Mouse (Mus musculus): ENCODE results near the gene Obp1b. TPM values are rescaled to one million over a fixed set of nuclear protein-coding genes. Genes with fewer than 3 reads are reported as not detected.
"Not testable (repeated sequence)": the region's sequence is repeated elsewhere in the genome, so short reads cannot be mapped to it uniquely, and the experiment has no call there.

Obp1b gene
- not detected in 2 replicates for total RNA-seq (2017)

- ATAC-seq (replicated peaks in 1 of 2; ENCODE audit: insufficient read depth in 1 of 2, low FRiP score in 2 of 2, low TSS enrichment in 1 of 2, low read depth in 1 of 2, poor library complexity in 2 of 2, severe bottlenecking in 2 of 2): not testable (repeated sequence)
Measured at GRCm38 (mm10) chrX:78186477-78186876, at the start of gene Obp1b. Gene Obp1b, plus strand, starts transcription at chrX:78186777.

GRCm38 (mm10) chrX:78202220-78202619, 15.6 kb downstream of the Obp1b start:
- not testable (repeated sequence) for ATAC-seq (replicated peaks in 1 of 2; ENCODE audit: insufficient read depth in 1 of 2, low FRiP score in 2 of 2, low TSS enrichment in 1 of 2, low read depth in 1 of 2, poor library complexity in 2 of 2, severe bottlenecking in 2 of 2)

- ATAC-seq (replicated peaks in 1 of 2; ENCODE audit: insufficient read depth in 1 of 2, low FRiP score in 2 of 2, low TSS enrichment in 1 of 2, low read depth in 1 of 2, poor library complexity in 2 of 2, severe bottlenecking in 2 of 2): no peak
Measured at GRCm38 (mm10) chrX:78202829-78203228, 16.3 kb downstream of the Obp1b start.

Other genes starting within 250 kb of the Obp1b start
- gene Obp1a, start 95.4 kb upstream of the Obp1b start, total RNA-seq (2017): not detected in 2 replicates
- gene Gm5938, start 61.3 kb upstream of the Obp1b start, total RNA-seq (2017): not detected in 2 replicates
- not detected in 2 replicates for gene Gm14743, start 59.1 kb downstream of the Obp1b start, total RNA-seq (2017)
- not detected in 2 replicates for gene 4930480E11Rik, start 182.9 kb downstream of the Obp1b start, total RNA-seq (2017)